Mouse (Mus musculus) urinary bladder, adult 18-20 months (tissue): ENCODE data around the gene Psmb11.
A peak's percentile ranks its signal among the peaks of the same experiment; 100 is the strongest.
"Not testable (repeated sequence)": the region's sequence is repeated elsewhere in the genome, so short reads cannot be mapped to it uniquely, and the experiment has no call there.

ENCODE experiments used
- DNase-seq, 2 experiments: peaks; one replicate each; pipeline ENCODE4 v3.0.0; 2022; ENCODE audit warnings: low spot score in 2 of 2, mixed read lengths in 2 of 2

The Psmb11 gene

DNA sequence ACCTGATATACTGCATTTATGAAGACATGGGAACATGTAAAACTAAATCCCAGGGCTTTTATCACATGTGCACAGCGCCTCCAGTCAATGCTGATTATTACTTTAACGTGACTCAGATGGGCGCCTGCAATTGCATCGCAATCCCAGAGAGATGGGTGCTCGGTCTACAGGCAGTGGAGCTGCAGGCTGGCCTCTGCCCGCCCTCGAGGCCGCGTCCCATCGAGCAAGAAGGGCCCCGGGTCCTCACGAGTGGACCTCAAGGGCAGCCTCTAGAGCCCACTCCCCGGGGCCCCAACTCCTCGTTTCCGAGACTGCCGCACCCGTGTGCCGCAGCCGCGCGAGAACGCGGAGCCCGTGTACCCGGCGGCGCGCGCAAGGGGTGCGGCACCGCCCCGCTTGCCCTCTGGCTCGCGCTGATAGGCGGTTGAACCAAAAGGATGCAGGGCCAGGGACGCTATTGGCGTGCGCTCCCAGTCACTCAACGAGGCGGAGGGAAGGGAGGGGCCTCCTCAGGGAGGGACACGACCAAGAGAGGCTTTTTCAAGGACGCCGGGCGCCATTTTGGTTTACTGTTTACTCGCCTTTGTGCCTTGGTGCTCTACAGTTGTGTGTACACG, 18.1 kb upstream of the Psmb11 start:
- peak; percentile 79 to 95 for DNase-seq

DNA sequence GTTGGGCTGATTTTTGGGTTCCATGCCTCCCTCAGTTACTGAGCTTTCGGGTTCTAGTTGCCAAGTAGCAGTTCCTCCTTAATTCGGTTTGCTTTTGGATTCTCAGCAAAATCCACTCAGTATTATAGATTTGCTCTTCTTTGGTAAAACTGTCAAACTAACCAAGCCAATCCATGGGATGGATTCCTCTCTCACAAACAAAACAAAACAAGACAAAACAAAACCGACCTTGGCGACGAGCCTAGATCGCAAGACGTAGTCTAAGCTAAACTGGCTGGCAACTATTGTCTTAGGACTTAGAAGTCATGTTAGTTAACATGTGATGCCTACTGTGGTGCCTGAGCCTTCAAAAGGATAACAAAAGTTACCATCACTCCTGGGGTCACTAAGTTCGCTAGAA, 17.5 kb upstream of the Psmb11 start:
- no peak for DNase-seq

DNA sequence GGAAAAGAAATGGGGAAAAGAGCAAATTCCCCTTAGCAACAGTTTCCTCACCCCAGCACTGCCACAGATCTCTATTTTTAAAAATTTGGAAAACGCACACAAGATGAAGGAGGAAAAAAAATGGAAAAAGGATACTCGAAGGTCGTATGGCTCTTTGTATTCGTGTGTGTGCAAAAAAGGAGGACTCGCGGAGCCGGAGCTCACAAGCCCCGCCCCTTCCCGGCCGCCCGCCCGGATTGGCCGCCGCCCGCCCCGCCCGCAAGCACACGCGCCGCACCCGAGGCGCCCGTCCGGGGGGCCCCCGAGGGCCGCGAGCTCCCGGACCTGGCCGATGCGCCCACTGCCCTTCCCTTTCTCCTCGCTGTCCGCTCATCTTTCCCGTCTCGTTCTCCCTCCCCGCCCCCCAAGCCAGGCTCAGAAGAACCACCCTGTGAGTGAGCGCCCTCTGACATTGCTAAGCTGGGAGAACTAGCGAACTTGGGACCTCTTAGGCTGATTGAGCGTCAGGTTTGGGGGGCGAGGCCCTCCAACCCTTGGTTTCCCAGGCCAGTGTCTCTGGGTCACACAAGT, 15.4 kb upstream of the Psmb11 start, which contains the start of gene 4931414P19Rik:
Gene 4931414P19Rik, minus strand, starts transcription at position 242 of the 570 bp plus-strand sequence.
- peak; percentile 60 to 68 for DNase-seq

DNA sequence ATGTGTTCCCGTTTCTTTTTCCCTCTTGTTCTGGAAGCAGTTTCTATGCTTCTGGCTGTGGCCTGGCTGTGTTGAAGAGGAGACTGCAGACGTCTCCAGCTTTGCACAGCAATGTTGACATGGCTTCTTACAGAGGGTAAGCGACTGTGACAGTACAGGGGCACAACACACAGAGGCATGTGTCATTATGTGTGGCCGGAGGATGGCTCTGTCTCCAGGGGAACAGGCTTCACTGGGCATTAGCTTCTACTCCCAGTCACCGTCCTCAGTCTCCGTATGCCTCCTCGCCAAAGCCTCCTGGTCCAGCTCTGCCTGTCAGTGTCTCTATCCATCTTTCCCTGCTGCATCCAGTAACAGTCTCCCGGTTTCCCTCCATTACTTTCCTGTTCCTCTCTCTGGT, 14.0 kb upstream of the Psmb11 start:
- no peak for DNase-seq

DNA sequence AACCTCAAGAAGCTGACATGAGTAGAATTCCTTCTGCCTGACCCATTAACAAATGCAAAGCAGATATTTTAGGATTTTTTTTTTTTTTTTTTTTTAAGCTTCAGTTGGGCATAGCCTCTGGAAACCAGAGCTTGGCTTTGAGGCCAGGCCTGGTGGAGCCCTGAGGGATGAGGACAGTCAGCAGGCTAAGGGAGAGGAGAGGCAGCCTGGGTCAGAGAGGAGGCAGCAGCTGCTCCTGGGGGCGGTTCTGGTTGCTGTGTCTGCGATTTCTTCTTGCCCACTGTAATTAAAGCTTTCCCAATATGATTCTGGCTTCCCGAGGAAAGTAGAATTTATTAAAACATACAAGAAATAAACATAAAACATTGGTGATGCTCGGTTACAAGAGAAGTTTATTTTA, 12.0 kb upstream of the Psmb11 start:
- DNase-seq, result no peak

DNA sequence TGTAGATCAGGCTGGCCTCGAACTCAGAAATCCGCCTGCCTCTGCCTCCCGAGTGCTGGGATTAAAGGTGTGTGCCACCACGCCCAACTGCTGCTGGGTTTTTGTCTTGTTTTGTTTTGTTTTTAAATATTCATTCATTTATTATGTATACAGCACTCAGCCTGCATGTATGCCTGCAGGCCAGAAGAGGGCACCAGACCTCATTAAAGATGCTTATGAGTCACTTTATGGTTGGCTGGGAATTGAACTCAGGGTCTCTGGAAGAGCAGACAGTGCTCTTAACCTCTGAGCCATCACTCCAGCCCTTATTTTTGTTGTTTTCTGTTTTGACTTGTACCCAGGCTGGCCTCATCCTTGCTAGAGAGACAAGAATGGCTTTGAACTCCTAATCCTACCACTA, 11.3 kb upstream of the Psmb11 start:
- no peak for DNase-seq

DNA sequence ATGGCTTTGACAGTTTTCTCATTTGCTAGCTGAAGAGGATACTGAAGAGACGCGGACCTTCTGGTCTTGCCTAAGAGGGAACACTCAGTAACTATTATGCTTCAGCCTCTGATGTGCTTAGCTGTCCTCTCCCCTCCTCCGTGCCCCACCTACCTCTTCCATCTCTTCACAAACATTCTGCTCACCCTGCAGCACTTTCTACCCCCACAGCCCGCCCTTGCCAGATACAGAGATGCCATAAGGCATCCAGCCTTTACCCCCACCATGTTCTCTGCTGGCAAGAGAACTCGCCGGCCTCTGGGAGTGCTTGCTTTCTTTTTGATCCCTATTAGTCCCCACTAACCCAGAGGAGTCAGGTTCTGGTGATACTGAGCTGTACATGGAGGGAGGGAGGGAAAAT, 10.6 kb upstream of the Psmb11 start:
- DNase-seq, result no peak

DNA sequence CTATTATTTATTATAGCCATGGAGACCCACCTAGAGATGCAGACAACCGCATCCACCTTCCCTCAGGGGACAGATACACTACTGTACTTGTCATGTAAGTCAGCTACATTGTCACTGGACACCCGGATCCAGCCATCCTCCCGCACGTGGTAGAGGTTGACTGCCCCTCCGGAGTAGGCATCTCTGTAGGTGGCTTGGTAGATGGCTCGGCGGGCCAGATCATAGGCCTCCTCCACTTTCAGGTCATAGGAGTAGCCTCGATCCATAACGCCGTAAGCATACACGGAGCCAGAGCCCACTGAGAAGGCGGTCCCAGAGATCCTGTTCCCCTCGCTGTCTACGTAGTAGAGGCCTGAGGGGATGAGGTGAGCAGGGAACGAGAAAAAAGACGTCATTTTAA, 7.1 kb upstream of the Psmb11 start:
- DNase-seq, result not testable (repeated sequence)

DNA sequence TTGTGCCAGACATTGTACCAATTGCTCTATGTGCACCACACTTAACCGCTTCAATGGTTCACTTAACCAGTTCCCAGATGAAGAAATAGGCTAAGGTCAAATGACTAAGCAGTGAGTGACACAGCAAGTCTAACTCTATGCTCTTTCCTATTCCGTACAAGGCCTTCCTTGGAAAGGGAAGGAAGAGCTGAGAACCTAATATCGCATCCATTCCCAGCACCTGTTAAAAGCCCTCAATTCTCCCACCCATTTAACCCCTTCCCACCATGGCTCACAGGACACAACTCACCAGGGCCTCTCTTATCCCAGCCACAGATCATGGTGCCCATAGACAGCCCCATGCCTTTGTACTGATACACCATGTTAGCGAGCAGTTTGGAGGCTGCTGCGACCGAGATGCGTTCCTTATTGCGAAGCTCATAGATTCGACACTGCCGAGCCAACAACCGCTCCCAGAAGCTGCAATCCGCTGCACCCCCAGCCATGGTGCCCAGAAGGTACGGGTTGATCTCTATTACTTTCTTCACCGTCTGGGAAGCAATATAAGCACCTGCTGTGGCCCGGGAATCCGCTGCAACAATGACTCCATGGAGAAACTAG, 4.9 kb upstream of the Psmb11 start:
- DNase-seq, result no peak

DNA sequence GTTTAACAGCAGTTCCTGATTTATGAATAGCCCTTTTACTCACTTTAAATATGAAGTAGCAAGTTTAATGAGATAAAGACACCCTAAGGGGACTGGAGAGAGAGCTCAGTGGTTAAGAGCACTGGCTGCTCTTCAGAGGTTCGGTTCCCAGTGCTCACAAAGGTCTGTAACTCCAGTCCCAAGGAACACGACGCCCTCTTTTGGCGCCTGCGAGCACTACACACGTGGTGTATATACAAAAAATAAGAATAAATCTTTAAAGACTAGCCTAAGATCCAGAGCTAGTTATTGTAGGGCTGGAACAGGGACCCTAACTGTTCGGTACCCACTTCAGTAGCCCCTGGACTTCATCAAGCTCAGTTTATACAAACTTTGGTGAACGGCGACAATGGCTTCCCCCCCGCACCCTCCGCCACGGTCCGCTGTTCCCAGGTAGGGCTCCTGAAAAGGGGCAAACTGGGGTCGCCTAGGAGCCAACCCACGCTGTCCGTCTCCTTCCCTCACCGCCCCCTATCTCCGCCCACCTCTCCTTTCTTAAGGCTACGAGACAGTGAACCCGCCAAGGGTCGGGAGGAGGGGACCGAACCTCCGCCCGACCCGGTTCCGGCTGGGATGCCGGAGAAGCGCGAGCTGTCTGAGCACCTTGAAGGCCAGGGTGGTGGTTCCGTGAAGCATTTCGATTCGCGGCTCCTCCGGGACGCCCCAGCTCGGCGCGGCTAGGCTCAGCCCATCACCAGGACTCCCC, 3.9 kb upstream of the Psmb11 start:
- no peak for DNase-seq

DNA sequence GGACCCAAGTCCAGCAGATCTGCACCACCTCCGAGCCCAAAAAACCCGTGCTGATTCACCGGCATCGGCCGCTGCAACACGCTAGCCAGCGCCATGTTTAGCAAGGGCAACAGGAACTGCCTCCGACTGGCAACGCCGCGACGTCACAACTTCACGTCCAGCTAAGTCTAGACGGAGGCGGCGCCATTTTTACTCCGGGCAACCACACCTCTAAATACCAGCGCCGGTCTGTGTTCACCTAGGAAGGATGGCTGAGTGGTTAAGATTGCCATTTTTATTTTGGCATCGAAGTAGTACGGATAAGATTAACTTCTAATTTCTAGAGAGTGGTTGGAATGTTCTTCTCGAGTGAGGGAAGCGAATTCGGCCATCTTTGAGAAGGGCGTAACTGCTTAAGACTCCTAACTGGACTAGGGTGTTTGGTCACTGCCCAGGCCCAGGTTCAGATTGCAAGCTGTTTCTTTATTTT, 3.3 kb upstream of the Psmb11 start, which contains the start of gene Psmb5:
Gene Psmb5, minus strand, starts transcription at position 126 of the 469 bp plus-strand sequence.
- peak; percentile 81 to 91 for DNase-seq

DNA sequence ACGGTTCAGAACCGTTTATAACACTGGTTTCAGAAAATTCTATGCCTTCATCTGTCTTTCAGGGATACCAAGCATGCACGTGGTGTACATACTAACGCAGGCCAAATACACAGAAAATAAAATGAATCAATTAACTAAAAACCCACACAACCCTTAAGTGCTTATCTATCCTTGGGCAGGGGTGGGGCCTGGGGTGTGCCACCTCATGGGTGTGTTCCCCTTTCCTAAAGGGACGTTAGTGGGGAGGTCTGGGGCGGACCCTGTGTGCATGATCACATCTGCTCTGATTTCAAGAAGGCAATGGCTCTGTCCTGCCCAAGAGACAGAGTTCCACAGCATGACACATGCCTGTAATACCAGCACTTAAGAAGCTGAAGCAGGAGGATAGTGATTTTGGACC, 2.1 kb downstream of the Psmb11 start:
- DNase-seq, result no peak

DNA sequence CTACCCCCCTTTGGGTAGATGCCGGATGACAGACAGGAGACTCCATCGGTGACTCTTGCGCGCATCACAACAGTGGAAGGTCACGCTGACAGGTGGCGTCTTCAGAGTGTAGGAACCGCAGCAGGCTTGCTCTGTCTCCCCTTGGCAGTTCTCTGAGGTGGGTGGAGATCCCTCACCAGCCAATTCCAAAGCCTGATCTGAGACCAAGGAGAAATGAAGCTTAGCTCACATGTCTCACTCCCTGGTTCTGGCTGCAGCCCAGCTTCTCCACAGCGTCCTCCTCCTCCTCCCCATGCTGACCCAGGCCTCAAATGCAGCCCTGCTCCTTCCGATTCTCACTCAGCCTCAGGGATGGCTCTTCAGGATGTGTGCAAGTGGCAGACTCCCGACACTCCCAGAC, 3.7 kb downstream of the Psmb11 start:
- no peak for DNase-seq

DNA sequence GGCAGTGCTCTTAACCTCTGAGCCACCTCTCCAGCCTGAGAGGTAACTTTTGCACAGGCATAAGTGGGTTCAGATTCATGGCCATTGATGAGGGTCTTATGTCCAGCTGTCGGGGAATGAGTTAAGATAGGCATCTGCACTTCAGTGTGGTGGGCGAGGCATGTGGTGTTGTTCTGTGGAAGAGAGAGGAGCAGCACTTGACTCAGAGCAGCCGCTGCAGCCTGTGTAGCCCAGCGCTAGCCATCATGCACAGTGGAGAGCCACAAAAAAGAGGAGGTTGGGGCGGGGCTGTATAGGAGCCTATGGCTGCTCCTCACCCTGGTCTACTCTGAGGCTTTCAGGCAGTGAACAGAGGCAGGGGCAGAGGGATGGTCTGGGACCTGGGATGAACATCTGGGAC, 6.9 kb downstream of the Psmb11 start:
- DNase-seq, result no peak

DNA sequence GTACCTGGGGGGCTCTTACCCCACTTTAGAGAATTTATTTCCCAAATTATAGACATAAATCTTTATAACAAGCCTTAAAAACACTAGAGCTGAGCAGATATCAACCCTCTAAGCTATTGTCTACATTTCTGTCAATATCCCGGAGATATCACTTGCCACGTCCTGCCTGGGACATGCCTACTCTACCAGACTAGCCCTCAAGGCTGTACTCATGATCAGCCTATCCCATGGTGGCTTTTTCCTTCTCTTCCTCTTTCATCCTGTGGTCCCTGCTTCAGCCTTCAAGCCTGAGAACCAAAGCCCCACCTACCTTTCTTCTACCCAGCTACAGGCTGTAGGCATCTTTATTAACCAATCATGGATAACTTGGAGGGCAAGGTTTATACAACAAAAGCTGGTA, 8.6 kb downstream of the Psmb11 start:
- no peak for DNase-seq

DNA sequence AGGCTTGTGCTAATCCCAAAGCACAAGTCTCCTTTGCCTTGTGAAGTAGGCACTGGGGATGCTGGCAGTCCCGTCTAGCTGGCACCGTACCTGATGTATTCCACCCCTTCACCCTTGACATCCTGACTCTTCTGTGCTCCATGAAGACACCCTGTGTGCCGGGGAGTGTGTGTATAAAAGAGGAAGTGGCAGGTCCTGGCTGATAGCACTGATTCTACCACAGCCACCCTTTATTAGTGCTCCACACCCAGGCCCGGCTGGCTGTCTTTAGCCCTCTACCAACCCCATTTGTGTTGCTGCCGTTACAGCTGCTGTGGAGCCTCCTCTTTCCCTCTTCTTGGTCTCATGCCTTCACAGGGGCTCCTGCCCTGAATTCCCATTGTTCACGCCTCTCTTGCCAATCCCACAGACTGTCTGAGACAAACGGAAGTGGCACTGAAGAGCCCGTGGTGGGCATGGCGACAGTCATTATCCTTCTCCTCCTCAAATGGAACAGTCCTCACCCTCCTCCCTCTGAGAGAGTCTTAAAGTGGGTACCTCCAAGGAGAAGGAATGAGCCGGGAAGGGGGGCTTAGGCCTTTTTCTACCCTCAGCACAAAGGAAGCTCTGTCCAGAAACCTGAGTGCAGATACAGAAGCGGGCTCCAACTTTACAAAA, 9.5 kb downstream of the Psmb11 start:
- no peak for DNase-seq

DNA sequence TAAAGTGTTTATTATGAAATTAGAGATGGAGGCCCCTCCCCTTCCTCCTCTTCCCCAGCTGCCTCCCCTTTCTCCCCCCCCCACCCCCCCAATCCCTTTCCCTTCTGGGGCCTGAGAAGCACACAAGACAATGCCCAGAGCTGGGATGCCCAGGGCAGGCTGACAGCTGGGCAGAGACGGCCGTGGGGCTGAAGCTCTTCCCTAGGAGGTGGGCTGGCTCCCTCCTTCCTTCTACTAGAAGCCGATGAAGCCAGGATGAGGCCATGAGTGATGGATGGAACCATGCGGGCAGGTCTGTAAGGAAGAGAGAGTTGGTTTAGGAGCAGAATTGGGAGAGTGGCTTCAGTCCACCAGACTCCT, 10.0 kb downstream of the Psmb11 start:
- DNase-seq, result no peak

DNA sequence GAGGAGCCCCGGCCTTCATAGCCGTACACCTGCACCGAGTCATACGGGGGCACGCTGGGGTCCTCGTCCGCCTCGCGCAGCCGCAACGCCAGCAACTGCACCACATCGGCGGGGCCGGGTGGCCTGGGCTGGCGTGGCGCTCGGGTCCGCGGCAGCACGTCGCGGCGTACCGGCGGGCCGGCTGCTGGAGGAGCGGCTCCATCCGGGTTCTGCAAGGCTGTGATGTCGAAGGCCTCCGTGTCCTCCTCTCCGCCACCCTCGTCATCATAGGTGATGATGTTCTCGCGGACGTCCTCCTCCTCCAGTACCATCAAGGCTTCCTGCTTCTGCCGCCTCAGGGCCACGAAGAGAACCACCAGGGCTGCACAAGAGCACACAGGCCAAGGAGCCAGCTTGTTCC, 11.0 kb downstream of the Psmb11 start:
- DNase-seq, result no peak

DNA sequence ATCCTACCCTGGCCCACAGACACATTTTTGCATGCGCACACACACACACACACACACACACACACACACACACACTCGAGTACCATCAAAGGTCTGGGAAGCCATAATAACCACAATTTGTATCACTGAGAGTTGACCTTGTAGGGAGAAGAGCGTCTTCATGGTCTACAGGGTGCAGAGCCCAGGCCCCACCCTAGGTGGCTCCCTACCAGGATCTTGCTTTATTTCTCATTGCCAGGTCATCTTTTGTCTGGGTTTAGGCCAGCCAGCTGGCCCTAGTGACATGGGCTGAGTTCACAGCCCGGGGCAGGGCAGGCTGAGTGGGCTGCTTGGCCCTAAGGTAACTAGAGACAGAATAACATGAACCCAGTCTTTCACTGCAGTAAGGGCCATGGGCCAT, 12.9 kb downstream of the Psmb11 start:
- DNase-seq, result no peak

DNA sequence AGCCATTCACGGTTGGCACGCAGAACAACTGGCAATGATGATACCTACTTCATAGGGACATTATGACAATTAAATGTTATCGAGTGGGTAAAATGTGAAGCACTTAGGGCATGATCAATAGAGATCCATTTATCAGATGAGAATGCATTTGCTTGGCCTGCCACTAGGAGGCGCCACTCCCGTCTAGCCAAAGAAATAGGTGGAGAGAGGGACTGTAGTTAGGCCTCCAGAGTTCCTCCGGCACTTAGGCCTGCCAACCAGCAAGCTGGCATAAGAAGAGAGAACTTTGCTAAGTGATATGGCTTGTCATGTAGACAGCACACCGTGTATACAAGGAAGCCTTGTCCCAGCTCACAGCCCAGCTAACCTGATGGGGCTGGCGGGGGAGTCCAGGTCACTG, 15.7 kb downstream of the Psmb11 start:
- DNase-seq, result peak in 1 of 2 experiments; percentile 22

DNA sequence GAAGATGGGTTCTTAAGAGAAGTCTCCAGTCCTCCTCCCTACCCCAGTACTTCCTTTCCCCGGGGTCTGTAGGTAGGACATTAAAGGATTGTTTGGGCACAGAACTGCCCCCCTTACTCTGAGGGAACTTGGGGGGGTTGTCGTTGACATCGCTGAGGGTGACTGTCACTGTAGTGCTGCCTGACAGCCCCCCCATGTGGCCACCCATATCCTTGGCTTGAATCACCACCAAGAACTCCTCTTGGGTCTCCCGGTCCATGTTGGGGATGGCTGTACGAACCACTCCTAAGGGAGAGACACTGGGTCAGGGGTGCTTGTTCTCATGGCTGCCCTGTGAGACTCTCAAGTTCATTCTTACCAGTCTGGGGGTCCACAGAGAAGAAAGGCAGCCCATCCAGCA, 17.0 kb downstream of the Psmb11 start:
- DNase-seq, result no peak

DNA sequence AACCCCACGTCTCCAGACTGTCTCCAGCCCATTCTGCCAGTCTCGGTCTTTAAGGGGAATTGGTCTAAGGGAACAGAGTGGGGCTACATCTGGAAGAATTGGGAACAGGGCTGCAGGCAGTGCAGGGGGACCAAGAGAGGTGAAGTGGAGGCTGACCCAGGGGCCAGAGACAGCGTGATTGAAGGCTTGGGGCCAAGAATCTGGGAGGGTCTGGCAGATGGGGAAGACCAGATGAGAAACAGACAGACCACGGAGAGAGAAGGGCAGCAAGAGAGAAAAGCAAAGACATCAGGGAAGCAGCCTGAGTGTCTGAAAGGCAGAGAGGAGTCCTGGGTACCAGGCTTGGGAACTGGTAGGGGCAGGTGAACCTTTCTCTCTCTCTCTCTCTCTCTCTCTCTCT, 18.9 kb downstream of the Psmb11 start:
- DNase-seq, result no peak
